Mouse (Mus musculus) E14TG2a.4 (cell line): ENCODE results near the gene Srgap1.

Experiments
- CTCF ChIP-seq: conservative IDR thresholded peaks from 2 replicates; pipeline ENCODE4 v1.5.1; 2014; ENCODE audit warnings: low read length
- POU5F1 ChIP-seq: IDR thresholded peaks from 2 replicates; pipeline ENCODE4 v1.6.1; 2014; ENCODE audit warnings: low read length, borderline replicate concordance

- no peak for TF ChIP-seq CTCF
- no peak for TF ChIP-seq POU5F1
Observed at GRCm38 (mm10) chr10:122016631-122017030, 30.5 kb downstream of the Srgap1 start.
